Mouse (Mus musculus): ENCODE measurements at regions not wholly inside any gene's neighbourhood (a gene's known extent, or its start where the extent isn't known, plus 50 kb on each side); places are given as distances from the start of the nearest gene placed in this dataset.

DNA sequence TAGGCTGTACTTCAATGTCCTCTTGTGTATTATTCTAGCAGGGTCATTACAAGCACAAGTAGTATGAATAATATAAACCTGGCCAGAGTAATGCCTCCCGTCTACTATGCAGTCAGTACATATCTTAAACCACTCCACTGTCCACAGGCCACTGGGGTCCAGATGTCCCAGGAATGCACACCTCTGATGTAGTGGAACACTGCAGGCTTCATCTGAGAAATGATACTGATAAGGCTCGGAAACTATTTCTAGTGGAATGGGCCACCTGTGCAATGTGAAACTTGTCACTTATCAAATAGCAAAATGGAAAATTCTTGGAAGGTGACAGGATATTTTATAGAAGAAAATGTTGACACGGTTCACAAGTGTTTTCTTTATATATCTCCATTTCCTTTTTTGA, 477.6 kb upstream of the Gm9747 start:
- no peak for TF ChIP-seq GATA1 (IDR thresholded peaks at IDR 0.05; ENCODE audit: borderline replicate concordance, low read length)
- TF ChIP-seq FLI1 (IDR thresholded peaks at IDR 0.05; ENCODE audit: low read length) = no peak
